Mouse (Mus musculus): ENCODE measurements around the gene Tsc22d2.
"Not testable (repeated sequence)": the region's sequence is repeated elsewhere in the genome, so short reads cannot be mapped to it uniquely, and the experiment has no call there.

Gene Tsc22d2

GRCm38 (mm10) chr3:58428861-58429260 is 14.3 kb downstream of the Tsc22d2 start:
- DNase-seq (ENCODE audit: low read depth, low spot score), result no peak

- no peak for DNase-seq (ENCODE audit: low read depth, low spot score)
Measured at GRCm38 (mm10) chr3:58434414-58434813, 19.9 kb downstream of the Tsc22d2 start.

- no peak for DNase-seq (ENCODE audit: low read depth, low spot score)
Measured at GRCm38 (mm10) chr3:58448230-58448629, 33.7 kb downstream of the Tsc22d2 start.

GRCm38 (mm10) chr3:58449487-58449886 is 35.0 kb downstream of the Tsc22d2 start:
- no peak for DNase-seq (ENCODE audit: low read depth, low spot score)

- no peak for DNase-seq (ENCODE audit: low read depth, low spot score)
Measured at GRCm38 (mm10) chr3:58454414-58455205, 40.1 kb downstream of the Tsc22d2 start.

GRCm38 (mm10) chr3:58455255-58455654 is 40.7 kb downstream of the Tsc22d2 start:
- no peak for DNase-seq (ENCODE audit: low read depth, low spot score)

GRCm38 (mm10) chr3:58469655-58470437 is 55.3 kb downstream of the Tsc22d2 start:
- no peak for DNase-seq (ENCODE audit: low read depth, low spot score)

- DNase-seq (ENCODE audit: low read depth, low spot score), result not testable (repeated sequence)
Measured at GRCm38 (mm10) chr3:58475298-58475697, 60.8 kb downstream of the Tsc22d2 start.

GRCm38 (mm10) chr3:58478755-58479455 is 64.4 kb downstream of the Tsc22d2 start:
- DNase-seq (ENCODE audit: low read depth, low spot score), result no peak

- no peak for DNase-seq (ENCODE audit: low read depth, low spot score)
Measured at GRCm38 (mm10) chr3:58485883-58486282, 71.4 kb downstream of the Tsc22d2 start.

- no peak for DNase-seq (ENCODE audit: low read depth, low spot score)
Measured at GRCm38 (mm10) chr3:58487121-58487520, 72.6 kb downstream of the Tsc22d2 start.

GRCm38 (mm10) chr3:58487999-58488775 is 73.7 kb downstream of the Tsc22d2 start:
- DNase-seq (ENCODE audit: low read depth, low spot score), result no peak

GRCm38 (mm10) chr3:58490787-58491186 is 76.3 kb downstream of the Tsc22d2 start:
- no peak for DNase-seq (ENCODE audit: low read depth, low spot score)

- no peak for DNase-seq (ENCODE audit: low read depth, low spot score)
Measured at GRCm38 (mm10) chr3:58493621-58494020, 79.1 kb downstream of the Tsc22d2 start.

GRCm38 (mm10) chr3:58501961-58502360 is 87.4 kb downstream of the Tsc22d2 start:
- DNase-seq (ENCODE audit: low read depth, low spot score), result no peak

- DNase-seq (ENCODE audit: low read depth, low spot score), result no peak
Measured at GRCm38 (mm10) chr3:58503720-58504333, 89.3 kb downstream of the Tsc22d2 start.

GRCm38 (mm10) chr3:58504676-58505075 is 90.2 kb downstream of the Tsc22d2 start:
- DNase-seq (ENCODE audit: low read depth, low spot score), result no peak

- DNase-seq (ENCODE audit: low read depth, low spot score), result no peak
Measured at GRCm38 (mm10) chr3:58508020-58508750, 93.7 kb downstream of the Tsc22d2 start.

- no peak for DNase-seq (ENCODE audit: low read depth, low spot score)
Measured at GRCm38 (mm10) chr3:58511581-58511980, 97.1 kb downstream of the Tsc22d2 start.

GRCm38 (mm10) chr3:58512740-58513139 is 98.2 kb downstream of the Tsc22d2 start:
- DNase-seq (ENCODE audit: low read depth, low spot score), result no peak
